Mouse (Mus musculus): ENCODE results near the gene Tmcc1.
"Not testable (repeated sequence)": the region's sequence is repeated elsewhere in the genome, so short reads cannot be mapped to it uniquely, and the experiment has no call there.

Gene Tmcc1

DNA sequence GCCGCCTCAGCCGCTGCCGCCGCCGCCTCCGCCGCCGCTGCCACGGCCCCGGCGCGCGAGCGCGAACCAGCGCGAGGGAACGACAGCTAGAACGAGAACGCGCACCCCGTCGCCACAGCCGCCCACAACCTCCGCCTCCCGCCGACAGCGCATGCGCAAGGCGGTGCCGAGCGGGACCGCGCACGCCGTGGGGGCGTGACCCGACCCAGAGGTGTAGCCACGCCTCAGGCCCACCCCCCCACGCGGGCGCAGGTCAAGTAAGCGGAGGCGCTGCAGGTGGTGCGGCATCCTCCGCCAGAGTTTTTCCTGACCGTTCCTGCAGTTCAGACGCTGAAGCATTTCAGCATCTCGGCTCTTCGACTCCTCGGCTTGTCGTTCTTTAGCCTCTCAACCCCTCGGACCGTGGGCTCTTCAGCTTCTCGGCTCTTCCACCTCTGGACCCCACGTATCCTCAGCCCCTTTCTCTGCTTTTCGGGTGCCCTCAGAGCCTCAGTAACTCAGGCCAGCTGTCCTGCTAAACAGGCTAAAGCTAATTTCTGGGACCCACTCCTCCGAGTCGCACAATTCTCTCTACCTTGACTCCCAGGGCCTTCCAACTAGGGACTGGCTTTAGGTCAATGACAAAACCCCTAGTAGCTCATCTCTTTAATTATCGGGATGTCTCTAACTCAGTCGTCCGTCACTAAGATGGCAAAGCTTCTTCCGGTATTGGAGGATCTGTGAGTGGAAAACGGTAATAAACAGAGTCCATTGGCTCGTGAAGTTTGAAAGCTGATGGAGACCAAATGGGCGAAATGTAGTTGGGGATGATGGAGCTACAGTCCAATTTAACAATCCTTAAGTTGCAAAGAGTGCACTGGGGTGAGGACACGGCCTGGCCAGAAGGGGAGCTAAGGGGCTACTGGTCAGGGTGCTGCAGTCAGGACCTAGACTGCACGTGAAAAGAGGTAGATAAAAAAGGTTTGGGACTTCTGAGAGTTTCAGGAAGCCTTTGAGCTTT is at the start of gene Tmcc1:
Gene Tmcc1 (minus strand): TSS at position 93 of the 1,000 bp plus-strand sequence.
- DNase-seq (ENCODE audit: low spot score): peak; percentile 98

DNA sequence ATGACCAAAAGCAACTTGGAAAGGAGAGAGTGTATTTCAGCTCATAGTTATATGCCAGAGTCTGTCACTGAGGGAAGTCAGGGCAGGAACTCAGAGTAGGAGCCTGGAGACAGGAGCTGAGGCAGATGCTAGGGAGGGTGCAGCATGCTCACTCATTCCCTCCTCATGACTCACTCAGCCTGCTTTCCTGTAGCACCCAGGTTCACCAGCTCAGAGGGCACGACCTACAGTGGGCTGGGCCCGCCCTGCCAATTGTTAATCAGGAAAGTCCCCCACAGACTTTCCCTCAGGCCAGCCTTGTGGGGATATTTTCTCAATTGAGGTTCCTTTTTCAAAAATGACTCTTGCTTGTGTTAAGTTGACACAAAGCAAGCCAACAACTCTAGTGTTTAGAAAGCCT is 47.1 kb upstream of the Tmcc1 start:
- DNase-seq (ENCODE audit: low spot score): no peak

DNA sequence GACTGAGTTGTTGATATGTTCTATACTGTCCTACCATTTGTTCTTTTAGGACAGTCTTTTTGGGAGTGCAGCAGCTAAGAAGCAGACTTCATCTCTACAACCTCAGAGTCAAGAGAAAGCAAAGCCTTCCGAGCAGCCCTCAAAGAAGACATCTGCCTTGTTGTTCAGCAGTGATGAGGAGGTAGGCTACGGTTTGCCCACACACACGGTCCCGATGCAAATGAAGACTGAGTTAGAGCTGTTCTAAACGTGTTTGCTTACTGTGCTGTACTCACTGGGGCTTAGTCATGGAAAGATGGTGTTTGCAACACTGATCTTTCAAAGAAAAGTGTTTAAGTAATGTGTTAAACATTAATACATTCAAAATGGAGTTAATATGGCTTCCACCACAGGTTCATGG is 44.8 kb upstream of the Tmcc1 start:
- DNase-seq (ENCODE audit: low spot score): no peak

DNA sequence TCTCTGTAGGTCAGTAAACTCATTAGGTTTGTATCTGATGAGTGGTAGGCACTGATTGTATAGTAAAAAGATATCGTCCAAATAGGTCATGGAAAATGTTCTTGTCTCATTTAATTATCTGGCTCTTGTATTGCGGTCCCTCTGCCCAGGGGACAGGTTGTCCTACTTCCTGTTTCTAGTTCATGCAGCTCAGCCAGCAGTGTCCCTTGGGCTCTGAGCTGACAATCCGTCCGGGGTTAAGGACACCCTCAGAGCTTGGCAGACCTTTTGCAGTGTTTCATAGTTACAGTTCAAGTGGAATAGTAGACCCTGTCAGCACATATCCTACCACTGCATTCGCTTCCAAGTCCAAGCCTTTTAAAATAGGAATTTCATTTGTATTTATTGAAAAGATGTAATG is 42.0 kb upstream of the Tmcc1 start:
- no peak for DNase-seq (ENCODE audit: low spot score)

DNA sequence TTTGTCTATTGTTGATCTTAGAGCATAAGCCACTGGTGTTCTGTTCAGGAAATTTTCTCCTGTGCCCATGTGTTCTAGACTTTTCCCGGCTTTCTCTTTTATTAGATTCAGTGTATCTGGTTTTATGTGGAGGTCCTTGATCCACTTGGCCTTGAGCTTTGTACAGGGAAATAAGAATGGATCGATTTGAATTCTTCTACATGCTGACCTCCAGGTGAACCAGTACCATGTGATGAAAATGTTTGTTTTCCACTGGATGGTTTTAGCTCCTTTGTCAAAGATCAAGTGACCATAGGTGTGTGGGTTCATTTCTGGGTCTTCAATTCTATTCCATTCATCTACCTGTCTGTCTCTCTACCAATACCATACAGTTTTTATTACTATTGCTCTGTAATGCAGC is 41.5 kb upstream of the Tmcc1 start:
- DNase-seq (ENCODE audit: low spot score): not testable (repeated sequence)

DNA sequence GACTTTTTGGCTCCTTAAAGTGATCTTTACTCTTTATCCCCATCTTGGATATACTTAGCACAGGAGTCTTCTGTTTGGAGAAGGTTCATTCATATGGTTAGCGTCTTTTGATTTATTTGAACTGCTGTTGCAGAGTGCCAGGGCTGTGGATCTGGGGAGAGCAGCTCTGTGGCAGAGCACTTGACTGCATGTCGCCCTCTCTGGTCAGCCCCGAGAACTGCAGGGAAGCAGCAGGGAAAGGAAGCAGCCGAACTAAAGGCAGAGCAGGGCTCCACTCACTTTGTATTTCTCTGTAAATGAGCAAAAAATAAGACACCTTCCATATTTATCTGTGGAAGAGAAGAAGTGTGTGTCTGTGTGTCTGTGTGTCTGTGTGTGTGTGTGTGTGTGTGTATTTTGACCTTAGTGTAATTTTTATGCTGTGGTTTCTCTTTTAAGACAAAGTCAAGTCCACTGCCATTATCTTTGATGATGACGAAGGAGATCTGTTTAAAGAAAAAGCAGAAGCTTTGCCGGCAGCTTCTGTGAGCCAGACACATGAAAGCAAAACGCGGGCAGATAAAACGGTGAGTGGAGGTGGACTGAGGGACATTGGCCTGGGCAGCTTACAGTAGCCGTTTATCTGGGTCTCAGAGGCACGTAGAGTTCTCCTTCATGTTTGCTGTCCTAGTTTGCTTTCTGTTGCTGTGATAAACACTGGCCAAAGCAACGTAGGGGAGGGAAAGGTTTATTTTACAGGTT is 35.7 kb upstream of the Tmcc1 start:
- peak; percentile 69 for DNase-seq (ENCODE audit: low spot score)

DNA sequence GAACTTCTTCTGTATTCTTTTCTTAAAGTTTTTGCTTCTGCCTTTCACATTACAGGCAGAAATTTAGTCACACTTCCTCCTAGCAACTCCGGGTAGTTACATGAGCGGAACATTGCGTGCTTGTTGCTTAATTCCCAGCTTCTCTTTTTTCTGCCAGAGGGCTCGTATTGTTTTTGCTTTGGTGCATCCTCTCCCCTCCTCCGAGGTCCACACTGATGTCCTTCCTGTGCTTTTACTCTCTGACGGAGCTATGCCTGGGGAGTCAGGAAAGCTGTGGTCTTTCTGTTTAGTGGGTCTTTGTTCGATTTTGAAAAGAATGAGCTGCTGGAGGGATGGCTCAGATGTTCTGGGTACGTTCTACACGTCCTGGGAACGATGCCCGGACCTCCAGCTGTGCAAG is 34.5 kb upstream of the Tmcc1 start:
- DNase-seq (ENCODE audit: low spot score): no peak

DNA sequence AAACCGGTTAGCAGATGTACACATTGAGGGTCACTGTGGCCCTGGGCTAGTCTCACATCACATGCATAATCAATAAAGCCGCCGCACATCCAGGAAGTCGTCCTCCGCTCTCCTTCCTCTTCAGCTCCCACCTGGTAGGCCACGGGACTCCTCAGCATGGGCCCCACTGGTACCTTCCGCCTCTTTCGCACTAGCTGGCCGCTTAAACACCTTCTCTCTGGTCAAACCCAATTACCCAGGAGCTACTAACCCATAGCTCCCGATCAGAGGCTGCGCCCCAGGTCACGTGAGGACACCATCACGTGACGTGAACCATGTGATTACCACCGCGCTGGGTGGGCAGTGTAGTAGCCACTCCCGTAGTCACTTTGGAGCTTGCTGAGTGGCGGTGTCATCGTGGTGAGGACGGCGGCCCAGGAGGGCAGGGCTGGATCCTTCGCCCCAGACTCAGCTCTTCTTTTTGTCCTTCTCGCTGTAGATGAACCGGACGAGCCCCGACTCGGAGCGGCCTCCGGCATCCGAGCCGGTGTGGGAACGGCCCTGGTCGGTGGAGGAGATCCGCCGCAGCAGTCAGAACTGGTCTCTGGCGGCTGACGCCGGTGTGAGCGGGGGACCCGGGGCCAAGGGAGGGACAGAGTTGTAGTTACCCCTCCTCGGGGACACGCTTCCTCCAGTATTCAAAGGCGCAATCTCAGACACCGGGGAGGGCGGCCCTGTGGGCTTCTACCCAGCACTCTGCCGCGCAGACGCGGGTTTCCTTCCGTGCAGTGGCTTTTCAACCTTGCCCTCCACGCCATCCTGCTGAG is 14.6 kb upstream of the Tmcc1 start, which contains the start of gene Washc2:
Gene Washc2 (plus strand): TSS at position 310 of the 806 bp plus-strand sequence.
- peak; percentile 97 for DNase-seq (ENCODE audit: low spot score)

DNA sequence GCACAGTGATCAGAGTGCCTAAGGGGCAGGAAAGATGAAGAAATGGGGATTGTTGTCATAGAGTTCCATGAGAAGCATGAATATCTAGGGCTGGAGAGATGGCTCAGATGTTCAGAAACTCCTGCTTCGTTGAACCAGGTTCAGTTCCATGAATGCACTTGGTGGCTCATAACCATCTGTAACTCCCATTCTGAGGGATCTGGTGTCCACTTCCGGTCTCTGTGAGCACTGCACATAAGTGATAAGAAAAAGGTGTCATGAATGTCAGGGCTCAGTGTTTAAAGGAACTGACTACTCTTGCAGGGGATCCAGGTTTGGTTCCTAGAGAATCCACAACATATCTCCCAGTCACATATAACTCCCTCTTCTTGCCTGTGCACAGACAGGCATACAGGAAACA is 6.4 kb upstream of the Tmcc1 start:
- no peak for DNase-seq (ENCODE audit: low spot score)

DNA sequence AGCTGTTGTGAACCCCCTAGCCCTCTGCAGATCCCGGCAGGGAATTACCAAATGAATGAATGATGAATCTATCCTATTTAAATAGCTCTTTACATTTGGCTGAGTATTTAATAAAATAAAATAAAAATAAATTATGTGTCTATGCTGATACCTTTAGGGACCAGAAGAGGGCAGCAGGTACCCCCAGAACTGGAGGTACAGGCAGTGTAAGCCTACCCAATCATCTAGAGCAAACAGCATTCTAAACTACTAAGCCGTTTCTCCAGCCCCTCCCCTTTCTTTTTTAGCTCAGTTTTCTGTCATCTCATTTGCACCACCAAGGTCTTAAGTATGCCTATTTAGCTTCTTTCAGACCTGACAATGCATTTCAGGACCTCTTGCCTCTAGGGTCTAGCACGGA is 4.9 kb upstream of the Tmcc1 start:
- peak; percentile 20 for DNase-seq (ENCODE audit: low spot score)

DNA sequence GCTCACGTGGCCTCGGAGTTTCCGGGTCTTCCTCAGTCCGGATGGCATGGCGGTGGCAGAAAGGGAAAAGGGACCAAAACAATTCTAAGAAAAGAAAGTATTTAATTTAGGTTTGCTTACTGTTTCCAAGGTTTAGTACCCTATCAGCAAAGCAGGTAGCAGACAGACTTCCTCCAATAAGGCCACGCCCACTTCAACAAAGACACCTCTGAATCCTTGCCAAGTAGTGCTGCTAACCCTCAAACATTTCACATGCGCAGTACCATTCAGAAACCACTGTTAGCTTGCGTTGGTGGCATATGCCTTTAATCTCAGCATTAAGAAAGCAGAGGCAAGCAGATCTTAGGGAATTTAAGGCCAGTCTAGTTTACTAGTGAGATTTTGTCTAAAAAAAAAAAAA is 2.5 kb upstream of the Tmcc1 start:
- DNase-seq (ENCODE audit: low spot score): no peak

DNA sequence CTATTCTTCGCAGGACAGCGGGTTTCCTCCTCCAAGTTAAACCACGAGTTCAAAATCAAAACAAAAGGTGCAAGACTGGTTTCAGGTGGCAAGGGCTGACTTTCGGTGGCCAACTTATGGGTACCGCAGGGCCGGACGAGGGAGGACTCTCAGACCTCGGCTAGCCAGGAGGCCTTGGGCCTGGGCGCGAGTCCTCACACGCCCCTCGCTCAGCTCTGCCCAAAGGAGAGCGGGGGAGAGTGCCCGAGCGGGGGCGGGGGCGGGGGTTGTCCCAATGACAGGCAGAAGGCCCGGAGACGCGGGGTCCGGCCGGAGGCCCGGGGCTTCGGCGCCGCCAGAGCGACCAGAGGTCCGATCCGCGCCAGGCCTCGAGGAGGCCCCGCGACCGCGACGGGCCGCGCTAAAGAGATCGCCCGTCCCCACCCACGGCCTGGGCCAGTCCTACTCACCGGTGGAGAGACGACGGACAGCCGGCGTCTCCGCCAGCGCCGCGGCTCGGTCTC is 426 bp downstream of the Tmcc1 start:
- DNase-seq (ENCODE audit: low spot score): no peak

DNA sequence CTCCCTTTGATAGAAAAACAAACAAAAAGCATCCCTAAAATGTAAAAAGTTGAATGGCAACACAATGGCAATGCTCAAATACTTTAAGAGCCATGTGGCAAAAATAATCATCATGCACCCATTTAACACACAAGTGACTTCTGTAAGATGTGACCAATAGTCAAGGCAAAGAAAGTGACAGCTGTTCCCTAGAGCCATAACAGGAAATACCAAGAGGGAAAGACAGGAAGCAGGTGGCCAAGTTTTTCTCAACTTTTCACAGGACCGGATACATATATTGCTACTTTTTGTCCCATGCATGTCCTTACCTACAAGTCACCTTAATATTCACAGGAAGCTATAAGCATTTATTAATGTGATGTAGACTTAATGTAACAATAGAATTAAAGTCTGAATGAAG is 3.9 kb downstream of the Tmcc1 start:
- DNase-seq (ENCODE audit: low spot score): no peak

DNA sequence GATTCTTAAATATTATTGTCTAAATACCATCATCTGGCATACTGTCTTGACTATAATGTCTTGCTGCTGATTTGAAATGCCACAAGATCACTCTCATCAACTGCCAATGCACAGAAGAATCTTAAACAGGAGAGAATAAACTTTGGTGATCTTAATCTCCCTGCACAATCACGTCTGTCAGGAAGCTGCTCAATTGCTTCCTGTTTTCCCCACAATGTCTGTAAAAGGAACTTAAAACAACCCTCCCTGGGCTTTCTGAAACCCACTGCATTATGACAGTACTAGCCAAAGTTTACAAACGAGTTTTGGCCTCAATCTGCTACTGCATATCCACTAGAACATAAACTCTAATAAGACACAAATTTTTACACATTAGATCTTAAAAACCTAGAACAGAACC is 6.8 kb downstream of the Tmcc1 start:
- DNase-seq (ENCODE audit: low spot score): no peak

DNA sequence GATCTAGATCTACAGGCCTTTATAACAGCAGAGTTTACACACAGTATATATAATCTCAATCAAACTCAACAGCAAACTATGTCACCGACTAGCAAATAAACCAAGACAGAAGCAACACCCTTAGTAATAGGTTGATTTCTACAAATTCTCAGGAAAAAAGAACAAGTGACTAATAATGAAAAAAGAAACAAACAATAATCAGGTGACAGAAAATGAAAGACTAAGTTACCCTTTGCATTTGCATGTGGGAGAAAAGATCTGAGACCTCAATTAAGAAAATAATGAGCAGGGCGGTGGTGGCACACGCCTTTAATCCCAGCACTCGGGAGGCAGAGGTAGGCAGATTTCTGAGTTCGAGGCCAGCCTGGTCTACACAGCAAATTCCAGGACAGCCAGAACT is 9.8 kb downstream of the Tmcc1 start:
- no peak for DNase-seq (ENCODE audit: low spot score)

DNA sequence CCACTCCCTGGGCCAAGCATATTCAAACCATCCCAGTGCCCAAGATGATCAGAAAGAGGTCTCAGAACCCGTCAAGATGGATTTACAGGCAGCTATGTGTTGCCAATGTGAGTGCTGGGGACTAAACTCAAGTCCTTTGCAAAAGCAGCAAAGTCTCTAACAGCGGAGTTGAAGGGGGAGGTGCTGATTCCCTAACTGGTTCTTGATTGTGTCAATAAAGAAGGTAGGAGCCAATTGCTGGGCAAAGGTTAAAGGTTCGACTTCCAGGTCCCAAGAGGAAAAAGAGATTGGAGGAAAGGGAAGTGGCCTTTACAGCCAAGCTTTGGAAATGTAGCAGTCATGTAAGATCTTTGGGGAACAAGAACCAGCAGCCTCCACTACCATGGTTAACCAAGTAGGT is 12.6 kb downstream of the Tmcc1 start:
- no peak for DNase-seq (ENCODE audit: low spot score)

DNA sequence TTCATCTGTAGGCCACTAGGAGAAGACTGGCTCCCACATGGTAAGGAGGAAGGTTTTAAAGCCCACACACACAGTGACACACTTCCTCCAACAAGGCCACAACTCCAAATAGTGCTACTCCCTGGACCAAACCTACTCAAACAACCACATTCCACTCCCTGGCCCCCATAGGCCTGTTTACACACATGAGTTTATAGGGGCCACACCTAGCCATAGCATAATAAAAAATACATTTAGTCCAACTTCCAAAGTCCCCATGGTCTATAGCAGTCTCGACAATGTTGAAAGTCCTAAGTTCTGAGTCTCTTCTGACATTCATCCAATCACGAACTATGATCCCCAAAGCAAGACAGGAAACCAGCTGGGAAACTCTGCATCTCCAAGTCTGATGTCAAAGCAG is 14.9 kb downstream of the Tmcc1 start:
- DNase-seq (ENCODE audit: low spot score): no peak

DNA sequence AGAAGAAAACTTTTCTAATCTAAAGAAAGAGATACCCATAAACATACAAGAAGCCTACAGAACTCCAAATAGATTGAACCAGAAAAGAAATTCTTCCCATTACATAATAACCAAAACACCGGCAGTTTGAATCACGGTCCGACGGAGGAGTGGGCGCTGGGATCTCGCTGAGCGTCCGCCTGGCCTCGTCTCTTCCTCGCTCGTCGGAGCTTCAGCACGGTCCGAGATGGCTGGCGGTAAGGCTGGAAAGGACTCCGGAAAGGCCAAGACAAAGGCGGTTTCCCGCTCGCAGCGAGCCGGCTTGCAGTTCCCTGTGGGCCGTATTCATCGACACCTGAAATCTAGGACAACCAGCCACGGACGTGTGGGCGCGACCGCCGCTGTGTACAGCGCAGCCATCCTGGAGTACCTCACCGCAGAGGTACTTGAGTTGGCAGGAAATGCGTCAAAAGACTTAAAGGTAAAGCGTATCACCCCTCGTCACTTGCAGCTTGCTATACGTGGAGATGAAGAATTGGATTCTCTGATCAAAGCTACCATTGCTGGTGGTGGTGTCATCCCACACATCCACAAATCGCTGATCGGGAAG is 19.7 kb downstream of the Tmcc1 start:
- not testable (repeated sequence) for DNase-seq (ENCODE audit: low spot score)

DNA sequence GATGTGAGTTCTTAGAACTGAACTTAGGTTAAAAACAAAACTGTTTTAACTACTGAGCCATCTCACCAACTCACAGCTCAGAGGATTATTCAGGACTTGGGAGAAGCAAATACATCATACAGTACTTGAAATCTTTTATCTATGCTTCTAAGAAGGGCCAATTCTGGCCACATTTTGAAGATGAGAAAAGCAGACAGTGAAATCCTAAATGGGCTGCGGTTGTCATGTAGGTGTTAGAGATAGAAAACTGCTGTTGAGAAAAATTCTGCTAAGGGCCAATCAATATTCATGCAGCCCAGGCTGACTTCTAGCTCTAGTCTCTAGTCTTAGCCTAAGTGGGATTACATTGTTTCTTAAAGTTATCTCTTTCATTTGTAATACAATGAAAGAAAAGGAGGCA is 26.9 kb downstream of the Tmcc1 start:
- DNase-seq (ENCODE audit: low spot score): no peak

DNA sequence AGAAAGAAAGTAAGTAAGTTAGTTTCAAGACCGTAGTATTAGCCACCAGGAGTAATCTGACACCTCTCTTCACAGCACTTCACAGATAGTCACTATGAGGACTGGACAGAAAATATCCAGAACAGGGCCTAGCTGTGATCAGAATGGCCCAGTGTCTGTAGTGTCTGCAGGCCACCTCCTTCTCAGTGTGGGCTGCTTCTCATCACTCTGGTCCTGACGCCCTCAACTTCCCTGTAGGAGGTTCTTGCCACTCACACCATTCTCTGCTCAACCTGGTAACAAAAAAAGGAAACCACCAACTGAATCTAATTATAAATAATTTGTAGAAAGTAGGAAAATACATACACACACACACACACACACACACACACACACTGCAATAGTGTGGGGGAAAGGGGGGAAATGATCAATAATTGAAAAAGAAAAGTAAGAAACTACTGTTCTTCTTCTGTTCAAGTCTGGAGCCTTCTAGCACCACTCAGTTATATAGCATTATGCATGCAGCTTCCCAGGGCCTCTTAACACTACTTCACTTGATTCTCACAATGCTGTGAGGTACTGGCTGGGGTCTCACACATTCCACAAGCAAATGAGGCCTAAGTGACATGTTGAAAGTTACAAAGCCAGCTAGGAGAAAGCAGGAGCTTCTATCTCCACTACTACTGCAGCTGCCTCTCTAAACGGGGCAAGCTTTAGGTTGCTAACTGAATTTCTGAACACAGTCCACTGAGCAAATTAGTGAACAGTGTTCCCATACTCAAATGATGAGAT is 38.2 kb downstream of the Tmcc1 start:
- no peak for DNase-seq (ENCODE audit: low spot score)

DNA sequence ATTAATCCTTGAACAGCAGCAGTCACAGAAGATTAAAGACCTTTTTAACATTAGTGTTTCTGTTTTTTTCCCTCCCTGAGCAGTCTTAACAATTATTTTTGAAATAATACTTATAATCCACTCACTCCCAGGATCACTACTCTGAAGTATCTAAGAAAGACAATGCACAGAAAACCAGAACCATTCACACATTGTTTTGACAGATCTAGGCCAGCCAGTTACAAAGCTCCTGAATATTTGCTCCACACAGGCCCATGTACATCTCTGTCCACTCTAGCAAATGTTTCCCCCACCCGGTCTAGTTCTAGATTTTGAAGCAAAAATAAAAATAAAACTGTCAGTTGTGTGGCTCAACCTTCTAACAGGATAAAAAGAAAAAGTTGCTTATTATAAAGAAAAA is 45.9 kb downstream of the Tmcc1 start:
- DNase-seq (ENCODE audit: low spot score): no peak

Data from MN1 (cell line).